Mouse (Mus musculus): ENCODE data around the gene H1foo.

DNA sequence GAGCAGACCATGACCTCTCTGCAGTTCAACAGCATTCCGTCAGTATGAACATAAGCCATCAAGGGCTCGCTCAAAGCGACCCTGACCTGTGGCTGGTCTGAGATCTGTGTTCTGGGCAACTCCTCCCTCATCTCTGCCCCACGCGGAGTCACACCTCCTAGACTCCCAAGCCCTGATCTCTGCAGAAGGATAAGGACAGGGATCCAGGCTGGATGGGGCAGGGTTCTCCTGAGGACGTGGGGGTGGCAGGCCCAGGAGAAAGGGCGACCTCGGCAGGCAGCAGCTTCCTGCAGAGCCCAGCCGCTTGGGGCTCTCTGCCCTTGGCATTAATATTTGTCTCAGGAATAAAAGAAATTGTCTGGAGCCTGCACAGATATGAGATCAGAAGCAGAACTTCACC, 40.9 kb downstream of the H1foo start:
- no peak for TF ChIP-seq CTCF (IDR thresholded peaks at IDR 0.05; ENCODE audit: borderline replicate concordance, insufficient read depth, low read length)
- no peak for TF ChIP-seq POLR2A (IDR thresholded peaks at IDR 0.05; ENCODE audit: low read depth, low read length)

Measured in embryonic fibroblast, embryonic 13.5 days (primary cell).